Mouse (Mus musculus) hindbrain, embryonic 10.5 days (tissue): ENCODE measurements around the gene Cpped1. TPM values are rescaled to one million over a fixed set of nuclear protein-coding genes. Genes with fewer than 3 reads are reported as not detected.

Experiments
- DNase-seq: peaks from one replicate; pipeline ENCODE4 v3.0.0-alpha.2; 2017; ENCODE audit warnings: low spot score
- H3K27ac ChIP-seq: fragments of 300-500 bp; sonication (generic); 2 replicates; pipeline ENCODE4 v1.5.1; 2016; ENCODE audit warnings: mild to moderate bottlenecking, moderate library complexity
- H3K27me3 ChIP-seq: fragments of 300-500 bp; sonication (generic); 2 replicates; pipeline ENCODE4 v1.6.1; 2016; ENCODE audit warnings: mild to moderate bottlenecking; ENCODE audit not compliant: poor library complexity, insufficient read depth, severe bottlenecking
- H3K36me3 ChIP-seq: fragments of 300-500 bp; sonication (generic); 2 replicates; pipeline ENCODE4 v1.6.1; 2016; ENCODE audit warnings: mild to moderate bottlenecking, moderate library complexity
- H3K4me1 ChIP-seq: fragments of 300-500 bp; sonication (generic); replicated peaks from 2 replicates; pipeline ENCODE4 v1.6.1; 2016; ENCODE audit warnings: mild to moderate bottlenecking
- H3K4me3 ChIP-seq: fragments of 300-500 bp; sonication (generic); 2 replicates; pipeline ENCODE4 v1.5.1; 2016; ENCODE audit warnings: mild to moderate bottlenecking, moderate library complexity
- H3K9me3 ChIP-seq: fragments of 300-500 bp; sonication (generic); 2 replicates; pipeline ENCODE4 v1.6.1; 2016; ENCODE audit warnings: mild to moderate bottlenecking, moderate library complexity
- WGBS: fragments of 180-500 bp; shearing (Covaris S2); methylation state at CpG from one replicate; pipeline ENCODE4 v1.1.7; 2016; 5-methylcytosine and 5-hydroxymethylcytosine counted together
- polyA plus RNA-seq: library from polyadenylated mRNA; unstranded; fragments of >200 nt; fragmentation: Nextera tagmentation; extraction: Ambion mirVana; gene quantifications from 2 replicates; pipeline ENCODE4 v1.2.1, GENCODE M21; 2016

Gene Cpped1
- polyA plus RNA-seq, 1 experiment from 2014 or later: 14.3 TPM

DNA sequence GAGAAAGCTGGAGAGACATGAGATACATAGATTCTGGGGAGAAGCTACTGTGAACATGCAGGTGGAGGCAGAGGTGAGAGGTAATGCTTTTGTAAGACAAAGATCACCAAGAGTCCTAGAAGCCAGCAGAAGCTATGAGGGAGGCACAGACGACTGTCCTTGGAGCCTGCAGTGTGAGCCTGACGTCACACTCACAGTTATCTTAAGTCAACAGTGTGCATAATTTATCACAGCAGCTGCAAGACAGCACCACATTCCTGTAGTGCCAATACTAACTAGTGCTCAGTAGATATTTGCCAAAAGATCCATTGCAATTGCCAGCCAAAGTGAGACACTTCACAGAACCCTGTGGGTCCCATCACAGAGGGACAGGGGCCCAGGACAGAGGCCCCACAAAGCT, 127.2 kb downstream of the Cpped1 start:
- DNase-seq: no peak
- WGBS: 61% methylated on average over 2 of the region's 2 CpGs
- H3K27me3 ChIP-seq: no peaks in the 10 kb centered on the region

DNA sequence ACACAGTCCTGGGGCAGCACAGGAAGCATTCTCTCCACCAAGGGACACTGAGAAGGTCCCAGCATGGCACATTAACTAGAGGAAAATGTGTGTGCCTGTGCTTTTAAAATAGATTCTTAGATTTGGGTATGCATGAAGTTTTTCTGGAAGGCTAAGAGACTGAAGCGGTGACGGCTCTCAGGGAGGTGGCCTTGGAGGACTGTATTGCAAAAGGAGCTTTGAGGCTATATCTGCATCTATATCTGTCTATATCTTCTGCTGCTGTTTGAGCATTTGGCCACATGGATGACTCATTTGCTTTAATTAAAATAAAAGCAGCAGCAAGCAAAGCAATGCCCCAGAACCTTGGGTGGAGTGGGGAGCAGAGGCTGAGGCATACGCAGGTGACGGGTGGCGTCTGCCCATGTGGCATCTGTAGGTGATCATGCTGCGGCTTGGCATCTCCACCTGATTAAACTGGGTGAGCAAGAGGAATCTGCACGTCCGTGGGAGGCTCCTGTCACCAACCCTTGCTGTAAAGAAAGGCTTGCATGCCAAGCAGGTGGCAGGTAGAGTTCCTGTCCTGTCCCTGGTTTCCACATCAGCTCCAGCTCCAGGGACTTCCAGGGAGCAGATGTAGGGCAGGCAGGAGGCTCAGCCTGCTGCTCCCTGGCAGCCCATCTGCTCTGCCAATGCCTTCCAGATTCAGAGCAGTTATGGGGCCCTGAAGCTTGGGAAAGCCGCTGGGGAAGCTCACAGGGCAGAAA, 130.4 kb downstream of the Cpped1 start:
- Histone ChIP-seq H3K27ac (no peak overlapping the region), H3K9me3 (no peaks in the 10 kb centered on the region), H3K27me3 (no peaks in the 10 kb centered on the region), H3K4me1 (no peaks in the 10 kb centered on the region), H3K36me3 (no peaks in the 10 kb centered on the region), H3K4me3 (no peak overlapping the region)
- DNase-seq: no peak
- 86% methylated on average over 9 of the region's 9 CpGs for WGBS

More for the DNA sequence above, 127.2 kb downstream of the Cpped1 start:
- H3K4me3 ChIP-seq: no peak overlapping the region
- H3K4me1 ChIP-seq: no peaks in the 10 kb centered on the region
- no peaks in the 10 kb centered on the region for H3K9me3 ChIP-seq
- no peaks in the 10 kb centered on the region for H3K36me3 ChIP-seq
- H3K27ac ChIP-seq: no peak overlapping the region

DNA sequence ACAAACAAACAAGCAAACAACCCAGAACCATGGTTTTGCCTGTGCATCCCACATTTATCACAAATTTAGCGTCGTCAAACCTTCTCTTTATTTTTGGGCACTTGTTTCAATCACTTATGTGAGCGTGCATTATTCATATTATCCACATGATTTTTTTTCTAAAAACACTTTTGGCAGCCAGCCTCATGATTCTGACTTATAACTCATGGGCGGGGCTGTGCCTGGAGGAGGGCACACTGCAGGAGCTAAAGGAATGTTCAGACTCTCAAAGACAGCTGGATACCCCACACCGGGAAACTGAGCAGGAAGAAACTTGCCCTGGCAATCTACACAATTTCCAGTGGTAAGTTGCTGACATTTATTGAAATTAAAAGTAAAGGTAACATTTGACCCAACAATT, 131.1 kb downstream of the Cpped1 start:
- DNase-seq: no peak
- WGBS: 87% methylated on average over 5 of the region's 5 CpGs
- no peaks in the 10 kb centered on the region for H3K4me1 ChIP-seq
- no peaks in the 10 kb centered on the region for H3K36me3 ChIP-seq
- H3K4me3 ChIP-seq: no peak overlapping the region
- no peaks in the 10 kb centered on the region for H3K9me3 ChIP-seq
- H3K27ac ChIP-seq: no peak overlapping the region
- H3K27me3 ChIP-seq: no peaks in the 10 kb centered on the region

DNA sequence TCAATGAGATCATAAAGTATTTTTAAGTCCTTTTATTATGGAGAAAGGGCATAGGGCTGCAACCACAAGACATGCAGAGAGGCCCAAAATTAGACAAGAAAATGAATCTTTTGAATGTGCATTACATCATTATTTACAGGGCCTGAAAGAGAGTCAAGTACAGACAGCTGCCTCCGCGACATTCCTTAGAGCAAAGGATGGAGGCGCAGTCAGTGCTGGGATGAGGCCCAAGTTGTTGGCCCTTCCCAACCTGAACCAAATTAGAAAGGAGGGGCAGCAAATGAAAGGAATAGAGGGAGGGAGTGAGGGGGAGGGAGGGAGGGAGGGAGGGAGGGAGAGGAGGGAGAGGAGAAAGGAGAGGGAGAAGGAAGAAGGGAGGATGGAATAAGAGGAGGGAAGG, 132.7 kb downstream of the Cpped1 start:
- Histone ChIP-seq H3K27ac (no peak overlapping the region), H3K36me3 (no peaks in the 10 kb centered on the region), H3K9me3 (no peaks in the 10 kb centered on the region), H3K4me1 (no peaks in the 10 kb centered on the region), H3K4me3 (no peak overlapping the region), H3K27me3 (no peaks in the 10 kb centered on the region)
- WGBS: 86% methylated on average over 3 of the region's 3 CpGs
- DNase-seq: no peak

DNA sequence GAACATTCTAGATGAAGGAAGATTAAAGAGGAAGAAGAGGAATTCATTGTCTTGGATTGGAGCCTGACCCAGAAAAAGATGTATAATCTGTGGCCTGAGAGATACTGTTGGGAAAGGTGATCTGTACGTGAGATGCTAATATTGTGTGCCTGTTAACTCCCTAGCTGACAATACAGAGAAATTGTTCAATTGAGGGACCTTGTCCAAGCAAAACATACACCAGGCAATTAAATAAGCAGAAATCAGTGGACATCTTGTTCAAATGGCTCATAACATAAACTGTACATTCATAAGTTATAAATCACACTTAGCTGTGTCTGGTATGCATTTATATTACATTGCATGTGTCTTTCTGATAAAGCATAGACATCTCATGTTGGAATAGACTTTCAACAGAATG, 134.9 kb downstream of the Cpped1 start:
- Histone ChIP-seq H3K4me1 (no peaks in the 10 kb centered on the region), H3K27ac (no peak overlapping the region), H3K9me3 (peaks cover 10% of the 10 kb centered on the region), H3K4me3 (no peak overlapping the region), H3K27me3 (no peaks in the 10 kb centered on the region), H3K36me3 (no peaks in the 10 kb centered on the region)
- no peak for DNase-seq
- WGBS: 90% methylated on average over 1 of the region's 1 CpGs

DNA sequence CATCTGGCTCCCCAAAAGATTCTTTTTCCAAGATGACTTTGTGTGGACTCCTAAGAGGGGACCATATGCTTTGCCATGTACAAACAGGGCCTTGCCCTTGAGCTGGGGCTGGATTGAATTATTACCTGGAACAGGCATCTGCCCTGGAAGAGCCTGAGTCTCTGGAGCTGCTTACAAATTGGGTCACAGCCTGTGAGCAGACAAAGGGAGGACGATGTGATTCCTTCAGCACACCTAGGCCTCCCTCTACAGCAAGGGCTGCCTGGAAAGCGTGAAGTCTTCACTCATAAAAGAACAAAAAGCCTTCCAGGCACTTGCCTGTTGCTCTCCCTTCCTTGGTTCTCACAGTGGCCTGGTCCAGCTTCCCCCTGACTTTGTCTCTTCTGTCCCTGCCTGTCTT, 136.9 kb downstream of the Cpped1 start:
- WGBS: 73% methylated on average over 2 of the region's 2 CpGs

DNA sequence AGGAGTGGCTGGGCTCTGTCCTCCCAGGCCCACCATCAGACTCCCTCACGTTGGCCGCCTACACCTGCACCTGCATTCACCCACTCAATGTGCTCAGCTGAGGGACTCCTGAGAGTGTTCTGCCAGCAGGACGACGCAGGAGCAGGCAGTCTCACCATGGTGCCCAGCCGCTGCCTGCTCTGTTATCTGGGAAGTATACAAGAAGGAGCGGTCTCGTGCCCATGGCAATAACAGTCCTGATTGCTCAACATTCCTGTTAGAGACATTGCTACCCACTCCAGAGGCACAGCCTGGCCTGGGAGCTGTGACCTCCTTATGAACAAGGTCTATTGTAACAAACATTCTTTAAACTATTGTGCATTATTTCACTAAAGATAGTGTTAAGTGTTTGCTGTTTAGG, 151.3 kb downstream of the Cpped1 start:
- Histone ChIP-seq H3K9me3 (no peaks in the 10 kb centered on the region), H3K27ac (no peak overlapping the region), H3K4me3 (no peak overlapping the region), H3K4me1 (no peaks in the 10 kb centered on the region), H3K27me3 (no peaks in the 10 kb centered on the region), H3K36me3 (no peaks in the 10 kb centered on the region; the same call in 1 of the 2 replicates)
- 85% methylated on average over 7 of the region's 7 CpGs for WGBS
- no peak for DNase-seq

More for the DNA sequence above, 136.9 kb downstream of the Cpped1 start:
- no peaks in the 10 kb centered on the region for H3K4me1 ChIP-seq
- no peaks in the 10 kb centered on the region for H3K27me3 ChIP-seq
- H3K36me3 ChIP-seq: no peaks in the 10 kb centered on the region
- H3K9me3 ChIP-seq: peaks cover 13% of the 10 kb centered on the region
- no peak overlapping the region for H3K27ac ChIP-seq
- H3K4me3 ChIP-seq: no peak overlapping the region
- DNase-seq: no peak

DNA sequence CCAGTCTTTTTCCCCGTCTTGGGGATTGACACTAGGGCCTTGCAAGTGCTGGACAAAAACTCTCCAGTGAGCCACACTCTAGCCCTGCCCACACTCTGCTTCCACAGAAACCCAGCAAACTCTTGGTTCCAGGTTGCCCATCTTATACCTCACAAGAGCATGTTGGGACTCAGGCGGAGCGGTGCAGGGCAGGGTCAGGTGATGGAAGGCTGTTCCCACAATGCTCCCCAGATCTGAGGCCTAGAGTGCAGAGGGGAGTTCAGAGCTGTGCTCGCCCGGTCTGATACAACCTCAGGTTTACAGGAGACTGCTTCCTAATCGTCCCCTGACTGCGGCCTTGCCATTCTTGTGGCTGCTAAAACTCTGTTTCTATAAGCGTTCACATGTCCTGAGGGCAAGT, 151.8 kb downstream of the Cpped1 start:
- 88% methylated on average over 8 of the region's 8 CpGs for WGBS
- DNase-seq: no peak

DNA sequence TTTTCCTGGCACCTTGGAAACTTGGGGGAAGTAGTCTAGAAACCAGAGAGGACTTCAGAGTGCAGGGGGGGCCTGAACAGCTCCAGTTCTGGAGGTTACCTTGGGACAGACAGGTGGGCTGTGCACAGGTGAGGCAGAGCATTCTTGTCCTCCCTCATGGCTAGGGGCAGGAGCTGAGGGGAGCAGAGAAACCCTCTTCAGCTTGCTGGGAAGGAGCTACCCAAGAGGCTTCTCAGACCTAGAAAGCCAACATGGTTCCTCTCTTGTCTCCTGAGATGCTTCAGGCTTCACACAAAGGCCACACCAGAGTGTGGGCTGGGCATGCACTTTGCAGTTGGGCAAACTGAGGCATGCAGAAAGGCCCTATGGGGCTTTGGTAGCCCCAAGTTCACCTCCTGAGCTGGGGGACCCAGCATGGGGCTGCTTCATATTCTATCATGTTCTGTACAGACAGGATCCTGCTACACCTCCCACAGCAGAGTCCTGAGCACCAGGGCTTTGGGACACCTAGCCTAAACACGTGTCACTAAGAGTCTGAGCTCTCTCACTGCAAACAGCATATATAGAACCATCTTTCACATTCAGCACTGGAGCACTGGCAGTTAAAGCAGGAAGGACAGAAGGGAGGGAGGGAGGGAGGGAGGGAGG, 152.5 kb downstream of the Cpped1 start:
- Histone ChIP-seq H3K9me3 (no peaks in the 10 kb centered on the region), H3K36me3 (no peaks in the 10 kb centered on the region; the same call in 1 of the 2 replicates), H3K27me3 (no peaks in the 10 kb centered on the region), H3K4me3 (no peak overlapping the region), H3K4me1 (no peaks in the 10 kb centered on the region), H3K27ac (no peak overlapping the region)
- DNase-seq: no peak
- WGBS: 70% methylated on average over 1 of the region's 1 CpGs

More for the DNA sequence above, 151.8 kb downstream of the Cpped1 start:
- Histone ChIP-seq H3K27ac (no peak overlapping the region), H3K36me3 (no peaks in the 10 kb centered on the region; the same call in 1 of the 2 replicates), H3K27me3 (no peaks in the 10 kb centered on the region), H3K4me1 (no peaks in the 10 kb centered on the region), H3K9me3 (no peaks in the 10 kb centered on the region), H3K4me3 (no peak overlapping the region)

DNA sequence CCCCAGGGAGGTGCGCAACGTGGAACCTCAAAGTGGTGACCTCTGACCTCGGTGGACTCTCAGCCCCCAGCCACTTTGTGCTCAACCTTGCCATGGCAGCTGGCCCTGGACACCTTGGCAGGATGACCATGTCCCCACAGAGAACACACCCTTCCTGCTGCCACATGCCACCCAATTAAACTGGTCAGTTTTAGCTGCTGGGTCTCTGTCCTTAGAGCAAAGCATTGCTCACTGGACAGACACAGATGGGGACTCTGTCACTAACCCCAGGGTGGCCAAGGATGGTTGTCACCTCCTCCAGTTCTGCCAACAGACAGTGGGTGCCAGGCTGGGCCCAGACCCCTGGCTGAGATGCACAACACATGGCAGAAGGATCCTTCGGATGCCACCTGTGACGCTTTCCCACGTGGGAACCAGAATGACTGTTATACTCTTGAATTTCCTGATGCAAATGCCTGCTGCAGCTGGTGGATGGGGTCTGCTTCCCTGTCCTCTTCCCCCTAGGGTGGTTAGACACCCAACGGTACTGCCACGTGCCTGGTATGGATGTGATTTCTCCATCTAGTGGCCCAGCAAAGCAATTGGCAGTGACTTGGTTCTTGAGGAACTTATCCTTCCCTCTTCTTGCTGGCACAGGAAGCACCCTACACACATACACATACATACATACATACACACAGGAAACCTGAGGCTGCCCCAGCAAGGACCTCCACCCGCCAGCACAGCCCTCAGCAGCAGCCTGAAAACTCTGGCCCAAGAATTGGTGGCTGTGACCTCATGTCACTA, 153.8 kb downstream of the Cpped1 start:
- Histone ChIP-seq H3K27me3 (no peaks in the 10 kb centered on the region), H3K4me1 (no peaks in the 10 kb centered on the region), H3K4me3 (no peak overlapping the region), H3K9me3 (no peaks in the 10 kb centered on the region), H3K27ac (no peak overlapping the region), H3K36me3 (no peaks in the 10 kb centered on the region; the same call in 1 of the 2 replicates)
- 87% methylated on average over 9 of the region's 9 CpGs for WGBS
- no peak for DNase-seq

DNA sequence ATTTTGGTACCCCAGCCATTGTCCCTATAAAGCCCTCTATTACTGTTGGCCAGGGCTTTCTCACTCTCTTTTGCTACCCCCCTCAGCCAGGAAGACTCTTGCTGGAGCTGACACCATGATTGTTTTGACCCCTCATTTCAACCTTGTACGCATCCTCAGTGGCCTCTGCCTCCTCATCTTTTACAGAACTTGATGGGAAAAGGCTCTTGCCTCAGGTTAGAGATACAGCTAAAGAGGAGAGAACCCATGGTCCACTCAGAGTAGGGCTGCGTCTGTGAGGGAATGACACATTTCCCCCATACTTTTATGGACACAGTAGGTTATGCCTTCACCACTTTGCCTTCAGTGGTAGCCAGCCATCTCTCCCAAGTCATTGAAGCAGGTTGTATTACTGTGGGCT, 155.1 kb downstream of the Cpped1 start:
- Histone ChIP-seq H3K27me3 (no peaks in the 10 kb centered on the region), H3K36me3 (no peaks in the 10 kb centered on the region; the same call in 1 of the 2 replicates), H3K9me3 (no peaks in the 10 kb centered on the region), H3K4me3 (no peak overlapping the region), H3K27ac (no peak overlapping the region), H3K4me1 (no peaks in the 10 kb centered on the region)
- WGBS: 94% methylated on average over 2 of the region's 2 CpGs
- DNase-seq: no peak
